Mouse (Mus musculus): ENCODE measurements at regions not wholly inside any gene's neighbourhood (a gene's known extent, or its start where the extent isn't known, plus 50 kb on each side); places are given as distances from the start of the nearest gene placed in this dataset.

GRCm38 (mm10) chr8:39846854-39847253 lies 828.0 kb upstream of the Adam24 start:
- TF ChIP-seq CTCF (IDR thresholded peaks at IDR 0.05; ENCODE audit: borderline replicate concordance, control insufficient read depth, extremely low read depth, insufficient read depth, low read length, poor library complexity) (no peak), POLR2A (IDR thresholded peaks at IDR 0.05; ENCODE audit: control insufficient read depth, extremely low read depth, insufficient read depth, low read length, poor library complexity) (no peak)

Data from thymus, adult 2 months (tissue).